Mouse (Mus musculus) stomach, embryonic 15.5 days (tissue): Measurements from ENCODE around the gene Plekha4. TPM values are rescaled to one million over a fixed set of nuclear protein-coding genes. Genes with fewer than 3 reads are reported as not detected.
A peak's percentile ranks its signal among the peaks of the same experiment; 100 is the strongest.

Experiments used
- ATAC-seq: fragments of 200-750 bp; cut with Nextera tagmentation; 2 replicates; pipeline ENCODE4 v1.8.0; 2017; ENCODE audit warnings: low read depth, moderate number of reproducible peaks, moderate TSS enrichment; ENCODE audit not compliant: insufficient read depth, low FRiP score
- H3K27ac ChIP-seq: fragments of 300-500 bp; sonication (generic); 2 replicates; pipeline ENCODE4 v1.5.1; 2015; ENCODE audit warnings: mild to moderate bottlenecking, inconsistent platforms
- H3K27me3 ChIP-seq: fragments of 300-500 bp; sonication (generic); replicated peaks from 2 replicates; pipeline ENCODE4 v1.6.1; 2015; ENCODE audit warnings: inconsistent platforms
- H3K36me3 ChIP-seq: fragments of 300-500 bp; sonication (generic); 2 replicates; pipeline ENCODE4 v1.6.1; 2015; ENCODE audit warnings: inconsistent platforms
- H3K4me1 ChIP-seq: fragments of 300-500 bp; sonication (generic); 2 replicates; pipeline ENCODE4 v1.6.1; 2015; ENCODE audit warnings: inconsistent platforms
- H3K4me2 ChIP-seq: fragments of 300-500 bp; sonication (generic); 2 replicates; pipeline ENCODE4 v1.6.1; 2015; ENCODE audit warnings: mild to moderate bottlenecking, inconsistent platforms
- H3K4me3 ChIP-seq: fragments of 300-500 bp; sonication (generic); replicated peaks from 2 replicates; pipeline ENCODE4 v1.5.1; 2015; ENCODE audit warnings: inconsistent platforms
- H3K9ac ChIP-seq: fragments of 300-500 bp; sonication (generic); 2 replicates; pipeline ENCODE4 v1.6.1; 2015; ENCODE audit warnings: inconsistent platforms
- H3K9me3 ChIP-seq: fragments of 300-500 bp; sonication (generic); 2 replicates; pipeline ENCODE4 v1.6.1; 2016; ENCODE audit warnings: inconsistent platforms
- WGBS: fragments of 180-500 bp; shearing (Covaris S2); methylation state at CpG from one replicate; pipeline ENCODE4 v1.1.7; 2015; 5-methylcytosine and 5-hydroxymethylcytosine counted together
- polyA plus RNA-seq: library from polyadenylated mRNA; unstranded; fragments of >200 nt; fragmentation: Nextera tagmentation; extraction: Ambion mirVana; gene quantifications from 2 replicates; pipeline ENCODE4 v1.2.1, GENCODE M21; 2015

The Plekha4 gene
- polyA plus RNA-seq, 1 experiment from 2014 or later = 2.9 TPM

DNA sequence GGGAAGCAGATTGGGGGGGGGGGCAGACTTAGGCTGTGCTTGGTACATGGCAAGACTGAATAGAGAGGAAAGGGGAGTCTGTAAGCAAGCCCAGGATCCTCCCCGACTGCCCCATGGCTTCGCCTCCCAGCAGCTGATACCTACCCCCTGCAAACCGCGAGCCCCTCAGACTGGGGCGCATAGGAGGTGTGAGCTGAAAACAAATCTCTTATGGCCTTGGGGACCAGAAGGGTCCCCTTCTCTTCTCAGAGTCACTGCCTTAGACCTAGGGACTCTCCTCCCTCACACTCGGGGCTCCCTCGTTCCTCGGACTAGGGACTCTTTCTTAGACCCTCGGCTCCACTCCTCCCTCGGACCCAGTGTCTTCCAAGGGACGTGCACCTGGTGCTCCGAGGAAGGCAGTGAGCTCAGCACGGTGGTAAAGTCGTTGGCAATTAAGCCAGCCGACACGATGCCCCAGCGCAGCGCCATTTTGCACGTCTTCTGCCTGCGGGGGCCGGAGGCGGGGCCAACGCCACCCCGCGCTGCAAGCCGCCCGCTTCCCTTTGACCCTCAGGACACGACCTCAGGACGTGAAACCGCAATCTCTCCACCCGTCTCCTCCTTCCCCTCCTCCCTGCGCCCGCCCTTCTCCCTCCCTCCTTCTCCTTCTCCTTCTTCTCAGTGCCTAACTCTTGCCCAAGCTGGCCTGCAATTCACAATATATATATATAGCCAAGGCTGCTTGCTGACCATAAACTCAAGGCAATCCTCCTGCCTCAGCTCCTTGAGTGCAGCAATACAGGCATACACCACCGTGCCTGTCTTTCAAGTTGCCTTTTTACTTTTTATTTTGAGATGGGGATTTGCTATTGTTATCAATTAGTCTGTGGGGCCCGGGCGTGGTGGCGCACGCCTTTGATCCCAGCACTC, 37.6 kb upstream of the Plekha4 start, which contains the start of gene Dhdh:
TSS of gene Dhdh (minus strand) at position 513 of the 912 bp plus-strand sequence.
- H3K9ac ChIP-seq = 0 out of 2 replicates have a peak within 1 kb of the TSS, but pooled peaks have one; percentile 19
- H3K27me3 ChIP-seq = no peaks in the 10 kb centered on the region
- H3K27ac ChIP-seq = peak within 1 kb of the TSS; percentile 57; the same call in 1 of the 2 replicates
- H3K4me3 ChIP-seq = peak within 1 kb of the TSS; percentile 48
- 9% methylated on average over 38 of the region's 38 CpGs for WGBS
- peaks cover 11% of the 10 kb centered on the region; the same call in 1 of the 2 replicates for H3K36me3 ChIP-seq
- H3K9me3 ChIP-seq = no peaks in the 10 kb centered on the region
- peak within 1 kb of the TSS; percentile 73 for H3K4me2 ChIP-seq
- ATAC-seq = peak; percentile 29; the same call in 1 of the 2 replicates
- H3K4me1 ChIP-seq = peaks cover 19% of the 10 kb centered on the region

DNA sequence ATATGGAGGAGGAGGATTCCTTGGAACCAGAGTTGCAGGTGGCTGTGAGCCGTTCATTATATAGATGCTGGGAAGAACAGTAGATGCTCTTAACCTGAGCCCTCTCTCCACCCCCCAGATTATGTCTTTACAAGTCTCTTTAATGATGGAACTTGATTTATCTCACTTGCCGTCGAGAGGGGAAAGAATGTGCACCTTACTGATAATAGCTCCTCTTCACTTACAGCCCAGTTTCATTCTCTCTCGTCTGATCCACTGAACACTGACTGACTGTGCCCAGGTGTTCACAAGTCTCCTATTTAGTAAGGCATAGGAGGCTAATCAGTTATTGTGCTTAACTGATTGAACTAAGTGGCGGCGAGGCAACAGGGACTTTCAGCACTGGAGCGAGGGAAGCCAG, 36.6 kb upstream of the Plekha4 start:
- ATAC-seq = no peak
- H3K27ac ChIP-seq = no peak overlapping the region
- no peak overlapping the region for H3K4me3 ChIP-seq
- peaks cover 21% of the 10 kb centered on the region for H3K36me3 ChIP-seq
- 71% methylated on average over 7 of the region's 7 CpGs for WGBS
- H3K4me1 ChIP-seq = peaks cover 19% of the 10 kb centered on the region
- no peak overlapping the region for H3K4me2 ChIP-seq
- H3K9me3 ChIP-seq = no peaks in the 10 kb centered on the region
- H3K9ac ChIP-seq = no peak overlapping the region
- H3K27me3 ChIP-seq = no peaks in the 10 kb centered on the region

DNA sequence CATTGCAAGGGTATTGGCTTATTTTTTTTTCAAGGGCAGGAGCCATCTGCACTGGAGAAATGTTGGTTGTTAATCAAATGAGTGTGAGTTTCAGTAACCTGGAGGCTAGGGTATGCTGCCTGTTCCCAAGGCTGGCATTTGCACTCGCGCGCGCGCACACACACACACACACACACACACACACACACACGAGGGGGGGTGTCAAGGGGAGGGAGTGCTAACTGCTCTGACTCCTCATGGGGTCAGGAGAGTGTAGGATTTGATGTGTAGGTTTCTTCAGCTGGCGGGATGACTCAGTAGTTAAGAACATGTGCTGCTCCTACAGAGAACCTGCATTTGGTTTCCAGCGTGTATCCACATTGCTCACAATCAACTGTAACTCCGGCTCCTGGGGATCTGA, 35.3 kb upstream of the Plekha4 start:
- H3K36me3 ChIP-seq = peaks cover 32% of the 10 kb centered on the region
- H3K9ac ChIP-seq = no peak overlapping the region
- H3K4me2 ChIP-seq = 0 out of 2 replicates have a peak overlapping the region, but pooled peaks have one; percentile 25
- 19% methylated on average over 9 of the region's 9 CpGs for WGBS
- peak; percentile 27; the same call in 1 of the 2 replicates for ATAC-seq
- peaks cover 19% of the 10 kb centered on the region for H3K4me1 ChIP-seq
- H3K9me3 ChIP-seq = no peaks in the 10 kb centered on the region
- H3K27ac ChIP-seq = peak overlapping the region; percentile 51; the same call in 1 of the 2 replicates
- no peaks in the 10 kb centered on the region for H3K27me3 ChIP-seq
- no peak overlapping the region for H3K4me3 ChIP-seq

DNA sequence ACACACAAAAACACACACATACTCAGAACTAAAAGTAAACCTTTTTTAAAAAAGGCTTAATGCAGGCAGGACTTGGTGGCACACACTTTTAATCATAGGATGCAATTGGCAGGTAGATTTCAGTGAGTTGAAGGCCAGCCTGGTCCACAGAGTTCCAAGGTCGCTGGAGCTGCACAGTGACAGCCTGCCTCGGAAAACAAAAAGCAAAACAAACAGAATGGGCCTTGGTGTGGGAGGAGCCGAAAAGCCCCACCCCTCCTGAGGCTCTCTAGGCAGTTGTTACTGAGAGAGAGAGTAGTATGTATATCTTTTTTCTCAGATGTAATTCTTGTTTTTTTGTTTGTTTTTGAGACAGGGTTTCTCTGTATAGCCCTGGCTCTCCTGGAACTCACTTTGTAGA, 34.9 kb upstream of the Plekha4 start:
- no peaks in the 10 kb centered on the region for H3K9me3 ChIP-seq
- no peak overlapping the region for H3K4me3 ChIP-seq
- 0 out of 2 replicates have a peak overlapping the region, but pooled peaks have one; percentile 25 for H3K4me2 ChIP-seq
- peaks cover 19% of the 10 kb centered on the region for H3K4me1 ChIP-seq
- H3K9ac ChIP-seq = no peak overlapping the region
- WGBS = 11% methylated on average over 3 of the region's 3 CpGs
- peaks cover 34% of the 10 kb centered on the region for H3K36me3 ChIP-seq
- no peaks in the 10 kb centered on the region for H3K27me3 ChIP-seq
- peak; percentile 67; the same call in 1 of the 2 replicates for ATAC-seq
- H3K27ac ChIP-seq = peak overlapping the region; percentile 51; the same call in 1 of the 2 replicates

DNA sequence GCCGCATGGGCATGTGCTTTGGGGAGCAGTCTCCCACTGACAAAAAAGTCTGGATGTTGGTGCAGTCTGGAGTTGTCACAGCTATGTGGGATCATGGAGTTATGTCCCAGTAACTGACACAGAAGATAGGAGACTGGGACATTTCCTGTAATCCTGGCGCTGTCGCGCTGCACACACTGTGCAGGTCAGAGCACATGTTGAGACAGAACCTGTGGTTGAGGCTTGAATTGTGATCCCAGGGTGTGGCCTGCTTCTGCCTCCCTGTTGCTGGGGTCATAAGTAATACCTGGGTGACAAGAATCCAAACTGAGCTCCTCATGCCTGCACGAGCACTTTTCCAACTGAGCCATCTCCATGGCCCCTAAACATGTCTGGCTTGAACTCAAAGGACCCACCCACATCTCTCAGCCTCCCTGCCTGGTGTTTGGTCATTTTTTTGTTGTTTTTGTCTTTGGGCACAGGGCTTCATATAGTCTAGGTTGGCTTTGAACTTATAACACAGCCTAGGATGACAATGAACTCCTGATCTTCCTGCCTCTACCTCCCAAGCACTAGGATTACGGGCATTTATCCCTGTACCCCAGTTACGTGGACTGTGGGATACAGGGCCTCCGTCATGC, 33.8 kb upstream of the Plekha4 start:
- Histone ChIP-seq H3K4me3 (no peak overlapping the region), H3K4me1 (peaks cover 19% of the 10 kb centered on the region), H3K9me3 (no peaks in the 10 kb centered on the region), H3K4me2 (no peak overlapping the region), H3K27me3 (no peaks in the 10 kb centered on the region), H3K9ac (no peak overlapping the region), H3K27ac (peak overlapping the region; percentile 3; the same call in 1 of the 2 replicates), H3K36me3 (peaks cover 42% of the 10 kb centered on the region)
- 95% methylated on average over 8 of the region's 8 CpGs for WGBS
- ATAC-seq = no peak

DNA sequence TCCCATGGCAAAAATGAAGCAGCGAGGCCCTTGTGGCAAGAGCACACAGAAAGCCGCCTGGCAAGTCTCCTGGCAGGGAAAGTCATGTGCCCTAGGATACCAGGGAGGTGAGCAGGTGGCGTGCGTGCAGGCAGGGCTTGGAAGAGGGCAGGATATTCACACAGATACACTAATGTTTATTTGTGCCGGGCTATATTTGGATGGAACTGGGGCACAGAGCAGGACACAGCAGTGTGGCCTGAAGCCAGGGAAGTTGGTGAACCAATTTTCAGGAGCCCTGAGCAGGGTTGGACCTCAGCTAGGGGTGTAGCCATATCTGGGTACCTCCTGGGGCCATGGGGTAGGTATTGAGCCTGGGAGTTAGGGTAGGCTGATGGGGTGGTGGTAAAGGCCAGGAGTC, 33.2 kb upstream of the Plekha4 start:
- no peaks in the 10 kb centered on the region for H3K9me3 ChIP-seq
- 87% methylated on average over 5 of the region's 5 CpGs for WGBS
- H3K36me3 ChIP-seq = peaks cover 49% of the 10 kb centered on the region
- H3K4me3 ChIP-seq = no peak overlapping the region
- no peaks in the 10 kb centered on the region for H3K27me3 ChIP-seq
- no peak overlapping the region for H3K9ac ChIP-seq
- no peak overlapping the region for H3K4me2 ChIP-seq
- no peak overlapping the region; the same call in 1 of the 2 replicates for H3K27ac ChIP-seq
- H3K4me1 ChIP-seq = peaks cover 19% of the 10 kb centered on the region
- no peak for ATAC-seq

DNA sequence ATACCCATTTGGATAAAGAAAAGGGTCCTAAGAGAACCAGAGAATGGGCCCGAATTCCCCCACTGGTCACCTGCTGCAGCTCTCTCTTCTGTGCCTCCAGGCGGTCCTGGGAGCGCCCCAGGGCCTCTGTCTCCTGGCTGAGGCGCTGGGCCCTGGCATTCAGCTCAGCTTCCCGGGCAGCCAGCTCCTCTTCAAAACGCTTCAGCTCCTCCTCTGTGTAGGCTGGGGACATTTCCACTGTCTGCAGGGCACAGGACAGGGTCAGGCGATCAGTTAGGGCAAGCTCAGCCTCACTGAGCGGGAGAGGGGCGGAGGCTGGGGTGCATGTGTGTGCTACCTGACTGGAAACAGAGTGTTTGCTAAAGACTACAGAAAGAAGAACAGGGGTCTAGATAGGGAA, 31.6 kb upstream of the Plekha4 start:
- ATAC-seq = no peak
- WGBS = 86% methylated on average over 9 of the region's 9 CpGs

DNA sequence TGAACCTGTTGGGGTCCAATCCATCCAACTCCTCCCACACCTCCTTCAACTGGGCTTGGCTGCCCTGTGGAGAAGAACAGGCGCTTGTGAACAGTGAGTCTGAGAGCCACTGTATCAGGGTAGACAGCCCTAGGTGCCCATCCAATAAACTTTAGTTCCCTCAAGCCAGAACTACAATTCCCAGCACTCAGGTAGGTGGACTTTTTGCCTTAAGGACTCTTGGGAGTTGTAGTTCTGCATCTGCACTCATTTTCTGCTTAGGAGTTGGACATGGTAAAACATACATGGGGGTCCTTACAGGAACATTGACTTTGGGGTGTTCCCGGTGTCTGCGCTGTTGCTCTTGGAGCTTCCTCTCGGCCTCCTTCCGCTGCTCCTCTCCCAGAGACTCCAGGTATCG, 27.7 kb upstream of the Plekha4 start:
- no peaks in the 10 kb centered on the region for H3K9me3 ChIP-seq
- no peak for ATAC-seq
- no peaks in the 10 kb centered on the region for H3K27me3 ChIP-seq
- H3K27ac ChIP-seq = no peak overlapping the region
- no peaks in the 10 kb centered on the region for H3K4me1 ChIP-seq
- H3K36me3 ChIP-seq = peaks cover 59% of the 10 kb centered on the region
- no peak overlapping the region for H3K4me3 ChIP-seq
- 94% methylated on average over 6 of the region's 6 CpGs for WGBS
- no peak overlapping the region for H3K9ac ChIP-seq
- H3K4me2 ChIP-seq = no peak overlapping the region

More for the DNA sequence above, 31.6 kb upstream of the Plekha4 start:
- no peaks in the 10 kb centered on the region for H3K27me3 ChIP-seq
- no peak overlapping the region for H3K9ac ChIP-seq
- peaks cover 13% of the 10 kb centered on the region for H3K4me1 ChIP-seq
- H3K4me2 ChIP-seq = no peak overlapping the region
- no peak overlapping the region for H3K27ac ChIP-seq
- H3K9me3 ChIP-seq = no peaks in the 10 kb centered on the region
- peaks cover 59% of the 10 kb centered on the region for H3K36me3 ChIP-seq
- no peak overlapping the region for H3K4me3 ChIP-seq

DNA sequence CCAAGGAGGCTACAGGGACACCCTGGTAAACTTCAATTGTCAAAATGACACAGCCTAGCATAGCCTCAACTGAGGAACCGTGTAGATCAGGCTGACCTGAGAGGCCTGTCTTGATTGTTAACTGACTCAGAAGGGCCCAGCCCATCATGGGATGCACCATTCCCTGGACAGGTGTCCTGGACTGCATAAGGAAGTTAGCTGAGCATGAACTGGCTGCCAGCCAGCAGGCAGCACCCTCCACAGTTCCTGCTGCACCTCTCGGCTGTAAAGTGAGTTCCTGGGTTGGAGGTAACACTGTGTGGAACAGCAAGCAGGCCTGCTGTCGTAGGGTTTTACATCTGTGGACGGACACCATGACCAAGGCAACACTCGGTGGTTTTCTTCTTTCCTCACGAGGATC, 18.5 kb upstream of the Plekha4 start:
- ATAC-seq = no peak

DNA sequence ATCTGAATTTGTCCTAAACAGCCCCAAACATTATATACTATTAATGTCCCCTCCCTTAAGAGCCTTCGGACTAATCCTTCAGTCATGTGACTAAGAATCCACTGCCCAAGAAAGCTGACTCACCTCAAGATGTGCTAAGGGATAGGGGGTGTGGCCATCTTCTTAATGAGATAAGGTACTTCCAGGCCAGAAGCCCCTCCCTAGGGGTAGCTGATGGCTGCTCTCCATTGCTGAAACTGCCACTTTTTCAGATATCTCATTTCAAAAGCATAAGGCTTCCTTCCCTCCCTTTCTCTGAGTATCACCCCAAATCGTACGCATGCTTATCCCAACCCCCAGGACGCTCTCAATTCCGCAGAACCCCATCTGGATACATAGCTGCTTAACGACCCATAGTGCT, 17.6 kb upstream of the Plekha4 start:
- Histone ChIP-seq H3K4me2 (peak overlapping the region; percentile 98; the same call in 1 of the 2 replicates), H3K36me3 (peaks cover 17% of the 10 kb centered on the region), H3K9ac (no peak overlapping the region), H3K9me3 (no peaks in the 10 kb centered on the region), H3K27me3 (no peaks in the 10 kb centered on the region), H3K4me1 (peaks cover 12% of the 10 kb centered on the region), H3K27ac (peak overlapping the region; percentile 96; the same call in 1 of the 2 replicates), H3K4me3 (peak overlapping the region; percentile 85; the same call in 1 of the 2 replicates)
- peak; percentile 55; the same call in 1 of the 2 replicates for ATAC-seq
- WGBS = 77% methylated on average over 6 of the region's 6 CpGs

More for the DNA sequence above, 18.5 kb upstream of the Plekha4 start:
- no peaks in the 10 kb centered on the region for H3K9me3 ChIP-seq
- H3K36me3 ChIP-seq = peaks cover 17% of the 10 kb centered on the region
- H3K4me2 ChIP-seq = no peak overlapping the region
- 0 out of 2 replicates have a peak overlapping the region, but pooled peaks have one; percentile 24 for H3K27ac ChIP-seq
- no peak overlapping the region for H3K9ac ChIP-seq
- H3K4me1 ChIP-seq = peaks cover 12% of the 10 kb centered on the region
- WGBS = 80% methylated on average over 6 of the region's 6 CpGs
- H3K4me3 ChIP-seq = no peak overlapping the region
- H3K27me3 ChIP-seq = no peaks in the 10 kb centered on the region

DNA sequence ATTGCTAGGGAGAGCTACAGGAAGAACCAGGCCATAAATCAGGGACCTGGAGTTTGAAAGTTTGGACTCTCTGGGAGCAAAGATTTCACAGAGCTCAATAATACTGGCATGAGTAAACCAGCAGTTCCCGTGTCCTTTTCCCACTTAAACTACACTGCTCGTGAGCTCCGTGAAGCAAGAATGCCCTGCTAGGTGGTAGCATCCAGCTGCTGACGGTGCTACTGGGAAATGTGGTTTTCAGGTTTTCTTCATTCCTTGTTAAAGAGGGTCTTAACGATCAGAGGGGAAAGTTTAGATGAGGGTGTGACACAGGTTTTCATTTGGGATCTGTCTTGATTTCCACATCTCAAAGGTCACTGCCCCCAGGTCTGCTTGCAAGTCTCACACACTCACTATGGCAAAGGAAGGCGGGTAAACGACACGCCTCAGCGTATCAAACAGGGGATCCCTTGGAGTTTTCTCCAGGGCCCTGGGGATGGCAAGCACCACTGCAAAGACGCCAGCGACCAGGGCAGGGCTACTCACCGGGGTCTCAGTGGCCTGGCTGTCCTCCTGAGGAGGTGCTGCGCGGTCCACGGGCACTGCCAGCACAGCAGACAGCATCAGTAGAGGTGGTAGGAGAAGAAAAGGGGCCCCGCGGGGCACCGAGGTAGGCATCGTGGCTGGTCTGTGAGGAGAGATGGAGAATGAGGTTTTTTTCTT, 16.8 kb upstream of the Plekha4 start:
- Histone ChIP-seq H3K4me2 (peak overlapping the region; percentile 98), H3K4me1 (peaks cover 12% of the 10 kb centered on the region), H3K4me3 (peak overlapping the region; percentile 85), H3K27me3 (no peaks in the 10 kb centered on the region), H3K36me3 (peaks cover 17% of the 10 kb centered on the region), H3K9ac (peak overlapping the region; percentile 91; the same call in 1 of the 2 replicates), H3K27ac (peak overlapping the region; percentile 96), H3K9me3 (no peaks in the 10 kb centered on the region)
- ATAC-seq = no peak; the same call in 1 of the 2 replicates
- WGBS = 21% methylated on average over 19 of the region's 19 CpGs
